Mouse (Mus musculus) heart, postnatal 0 days (tissue): ENCODE measurements around the gene Cnih3. TPM values are rescaled to one million over a fixed set of nuclear protein-coding genes. Genes with fewer than 3 reads are reported as not detected.

ENCODE experiments used
- ATAC-seq: fragments of 200-750 bp; cut with Nextera tagmentation; 2 replicates; pipeline ENCODE4 v1.8.0; 2017; ENCODE audit warnings: low read depth, moderate number of reproducible peaks, moderate library complexity; ENCODE audit not compliant: insufficient read depth
- DNase-seq: peaks from one replicate; pipeline ENCODE4 v3.0.0-alpha.2; 2016; ENCODE audit warnings: low spot score
- H3K27ac ChIP-seq: fragments of 300-500 bp; sonication (generic); 2 replicates; pipeline ENCODE4 v1.5.1; 2014; ENCODE audit warnings: low read depth, mild to moderate bottlenecking
- H3K27me3 ChIP-seq: fragments of 300-500 bp; sonication (generic); 2 replicates; pipeline ENCODE4 v1.6.1; 2014; ENCODE audit warnings: low read length, mixed read lengths; ENCODE audit not compliant: control insufficient read depth, insufficient read depth
- H3K36me3 ChIP-seq: fragments of 300-500 bp; sonication (generic); replicated peaks from 2 replicates; pipeline ENCODE4 v1.6.1; 2014; ENCODE audit warnings: low read length, mixed read lengths; ENCODE audit not compliant: control insufficient read depth, insufficient read depth
- H3K4me1 ChIP-seq: fragments of 300-500 bp; sonication (generic); 2 replicates; pipeline ENCODE4 v1.6.1; 2014; ENCODE audit warnings: antibody characterized with exemption; ENCODE audit not compliant: control insufficient read depth, insufficient read depth
- H3K4me2 ChIP-seq: fragments of 300-500 bp; sonication (generic); 2 replicates; pipeline ENCODE4 v1.6.1; 2014; ENCODE audit warnings: low read depth, mild to moderate bottlenecking, low read length, moderate library complexity
- H3K4me3 ChIP-seq: fragments of 300-500 bp; sonication (generic); 2 replicates; pipeline ENCODE4 v1.5.1; 2014; ENCODE audit warnings: low read depth, low read length
- H3K9ac ChIP-seq: fragments of 300-500 bp; sonication (generic); replicated peaks from 2 replicates; pipeline ENCODE4 v1.6.1; 2014; ENCODE audit warnings: low read depth, low read length, mixed read lengths
- H3K9me3 ChIP-seq: fragments of 300-500 bp; sonication (generic); replicated peaks from 2 replicates; pipeline ENCODE4 v1.6.1; 2016; ENCODE audit warnings: low read length; ENCODE audit not compliant: control insufficient read depth
- CTCF ChIP-seq: IDR thresholded peaks from 2 replicates; pipeline ENCODE4 v1.5.1; 2016; ENCODE audit warnings: antibody characterized with exemption, control low read depth, low read depth
- EP300 ChIP-seq: IDR thresholded peaks from 2 replicates; pipeline ENCODE4 v1.6.1; 2016; ENCODE audit warnings: antibody characterized with exemption, low read depth
- WGBS: fragments of 180-500 bp; shearing (Covaris S2); extraction: QIAGEN DNeasy Blood & Tissue Kit; methylation state at CpG from one replicate; pipeline ENCODE4 v1.1.7; 2014; 5-methylcytosine and 5-hydroxymethylcytosine counted together
- polyA plus RNA-seq: library from polyadenylated mRNA; unstranded; fragments of >200 nt; fragmentation: Nextera tagmentation; extraction: Ambion mirVana; gene quantifications from 2 replicates; pipeline ENCODE4 v1.2.1, GENCODE M21; 2015
- total RNA-seq: library from RNA; depleted of rRNA; stranded (reverse); fragments of >200 nt; gene quantifications from 2 replicates; pipeline ENCODE4 v1.2.3, GENCODE M21; 2014; ENCODE audit warnings: low replicate concordance; rRNA removed

Cnih3 gene
- total and polyA plus RNA-seq, 2 experiments from 2014 or later = not detected

- H3K4me1 ChIP-seq = no peaks in the 10 kb centered on the region; the same call in 1 of the 2 replicates
- ATAC-seq = no peak
- peaks cover 3% of the 10 kb centered on the region; the same call in 1 of the 2 replicates for H3K9me3 ChIP-seq
These were observed 124.1 kb downstream of the Cnih3 start for GRCm38 (mm10) chr1:181476557-181476956.

GRCm38 (mm10) chr1:181484696-181485095, 132.3 kb downstream of the Cnih3 start:
- Histone ChIP-seq H3K9me3 (no peaks in the 10 kb centered on the region), H3K4me2 (no peak overlapping the region), H3K4me3 (no peak overlapping the region), H3K36me3 (no peaks in the 10 kb centered on the region), H3K27me3 (no peaks in the 10 kb centered on the region), H3K27ac (no peak overlapping the region), H3K4me1 (no peaks in the 10 kb centered on the region), H3K9ac (no peak overlapping the region)
- ATAC-seq = no peak
- DNase-seq = no peak
- TF ChIP-seq EP300 = no peak
- TF ChIP-seq CTCF = no peak
- 67% methylated on average over 5 of the region's 5 CpGs for WGBS

More at GRCm38 (mm10) chr1:181476557-181476956, 124.1 kb downstream of the Cnih3 start:
- Histone ChIP-seq H3K9ac (no peak overlapping the region), H3K27me3 (no peaks in the 10 kb centered on the region), H3K4me3 (no peak overlapping the region), H3K4me2 (no peak overlapping the region), H3K36me3 (no peaks in the 10 kb centered on the region), H3K27ac (peak overlapping the region; percentile 0; the same call in 1 of the 2 replicates)
- WGBS = 62% methylated on average over 6 of the region's 6 CpGs
- no peak for DNase-seq
- TF ChIP-seq EP300 (no peak), CTCF (no peak)

DNA sequence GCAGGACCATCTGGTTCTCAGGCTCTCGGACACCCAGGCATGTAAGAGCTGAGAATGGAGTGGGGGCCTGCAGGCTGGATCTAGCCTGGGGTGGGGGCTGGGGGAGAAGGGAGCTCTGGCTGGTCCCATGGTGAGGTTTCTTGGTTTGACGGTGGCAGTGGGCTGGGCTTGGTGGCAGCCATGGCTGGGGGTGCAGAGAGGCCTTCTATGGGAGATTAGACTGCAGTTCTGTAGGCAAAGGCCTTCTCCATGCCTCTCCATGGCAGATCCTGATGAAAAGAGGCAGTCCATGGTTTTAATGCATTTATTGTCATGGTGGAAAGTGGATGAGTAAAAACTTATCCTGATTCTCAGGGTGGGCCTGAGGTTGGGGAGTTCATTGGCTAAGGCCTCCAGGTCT, 151.0 kb downstream of the Cnih3 start:
- no peak for TF ChIP-seq CTCF
- no peak for TF ChIP-seq EP300
- Histone ChIP-seq H3K9ac (no peak overlapping the region), H3K9me3 (no peaks in the 10 kb centered on the region), H3K36me3 (no peaks in the 10 kb centered on the region), H3K27ac (no peak overlapping the region), H3K4me2 (no peak overlapping the region), H3K27me3 (no peaks in the 10 kb centered on the region), H3K4me1 (no peaks in the 10 kb centered on the region), H3K4me3 (no peak overlapping the region)
- 89% methylated on average over 2 of the region's 2 CpGs for WGBS
- DNase-seq (no peak), ATAC-seq (no peak)

- ATAC-seq (peak; percentile 24; the same call in 1 of the 2 replicates), DNase-seq (no peak)
- Histone ChIP-seq H3K36me3 (no peaks in the 10 kb centered on the region), H3K4me1 (no peaks in the 10 kb centered on the region), H3K4me3 (no peak overlapping the region), H3K27me3 (no peaks in the 10 kb centered on the region), H3K4me2 (no peak overlapping the region), H3K9me3 (no peaks in the 10 kb centered on the region), H3K27ac (no peak overlapping the region), H3K9ac (no peak overlapping the region)
- no peak for TF ChIP-seq EP300
- TF ChIP-seq CTCF = no peak
- 43% methylated on average over 8 of the region's 8 CpGs for WGBS
These were observed 152.9 kb downstream of the Cnih3 start for GRCm38 (mm10) chr1:181505367-181505766.

Other genes with a start within 250 kb of the Cnih3 start
- 8.4 and 13.9 TPM in 2 replicates for gene Nvl, start 208.4 kb upstream of the Cnih3 start, total RNA-seq
- 8.3 and 8.8 TPM in 2 replicates for gene Nvl, start 208.4 kb upstream of the Cnih3 start, polyA plus RNA-seq
- 26.2 and 60.1 TPM in 2 replicates for gene Cnih4, start 207.9 kb upstream of the Cnih3 start, total RNA-seq
- gene Cnih4, start 207.9 kb upstream of the Cnih3 start, polyA plus RNA-seq = 123 and 136 TPM in 2 replicates
- 37.4 and 46.2 TPM in 2 replicates for gene Wdr26, start 140.6 kb upstream of the Cnih3 start, total RNA-seq
- 34.8 and 38.6 TPM in 2 replicates for gene Wdr26, start 140.6 kb upstream of the Cnih3 start, polyA plus RNA-seq
- gene Ccdc121, start 158.8 kb downstream of the Cnih3 start, total RNA-seq = not detected in 2 replicates
- 0.16 and 0.22 TPM in 2 replicates for gene Ccdc121, start 158.8 kb downstream of the Cnih3 start, polyA plus RNA-seq
- not detected in 2 replicates for gene Dnah14, start 223.9 kb downstream of the Cnih3 start, total RNA-seq
- gene Dnah14, start 223.9 kb downstream of the Cnih3 start, polyA plus RNA-seq = 0.56 and 0.58 TPM in 2 replicates